21 mouse cellular contexts compared by ENCODE assay signal in the genomic region with DNA sequence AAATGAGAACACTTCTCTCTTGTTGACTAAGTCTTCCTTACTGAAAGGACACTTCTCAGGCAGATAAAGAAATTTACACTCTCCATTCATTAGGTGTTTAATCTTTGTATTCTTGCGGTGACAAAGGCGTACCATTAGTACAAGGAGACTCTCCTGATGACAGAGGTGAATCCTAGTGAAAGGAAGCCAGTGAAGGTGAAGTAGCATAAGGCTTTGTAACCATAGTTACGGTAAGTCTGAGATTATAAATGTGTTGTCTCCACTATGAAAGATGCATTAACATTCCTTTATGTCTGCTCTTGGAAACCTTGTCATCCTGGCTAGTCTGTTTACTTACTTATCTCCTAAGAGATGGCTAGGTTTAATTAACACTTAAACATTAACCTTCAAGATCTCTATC.
"Had no signal": no experiment of that assay in that cellular context is flagged by ENCODE, and none has a peak within 500 bp of the region (broad histone marks: within the 10 kb centered on the region; RNA-seq: fewer than 3 reads in every experiment).

No protein-coding gene starts in this region.

- H3K4me3 ChIP-seq: liver, embryonic 13.5 days; liver, embryonic 15.5 days; lung, embryonic 15.5 days; megakaryocyte, embryonic 14.5 days; myocyte; neural tube, embryonic 13.5 days; neural tube, embryonic 15.5 days had no signal

- H3K4me2 ChIP-seq: liver, embryonic 13.5 days; liver, embryonic 15.5 days; lung, embryonic 15.5 days; neural tube, embryonic 13.5 days; neural tube, embryonic 15.5 days had no signal

- H3K9me3 ChIP-seq: liver, embryonic 13.5 days; liver, embryonic 15.5 days; lung, embryonic 15.5 days; megakaryocyte, embryonic 14.5 days; neural tube, embryonic 13.5 days; neural tube, embryonic 15.5 days had no signal

- H3K27ac ChIP-seq: liver, embryonic 13.5 days; liver, embryonic 15.5 days; lung, embryonic 15.5 days; macrophage; neural tube, embryonic 13.5 days; neural tube, embryonic 15.5 days had no signal

- H3K36me3 ChIP-seq: liver, embryonic 13.5 days; liver, embryonic 15.5 days; lung, embryonic 15.5 days; neural tube, embryonic 13.5 days; neural tube, embryonic 15.5 days had no signal

- ATAC-seq: liver, postnatal 0 days; lung, postnatal 0 days had no signal

- H3K9ac ChIP-seq: liver, embryonic 13.5 days; liver, embryonic 15.5 days; liver, postnatal 0 days; lung, embryonic 15.5 days; neural tube, embryonic 13.5 days; neural tube, embryonic 15.5 days had no signal

- H3K27me3 ChIP-seq: liver, embryonic 13.5 days; liver, embryonic 15.5 days; lung, embryonic 15.5 days; megakaryocyte, embryonic 14.5 days; neural tube, embryonic 13.5 days; neural tube, embryonic 15.5 days had no signal

- DNase-seq: liver, embryonic 13.5 days; liver, postnatal 0 days; lung, adult 2 months; lung, postnatal 14 days; lung, postnatal 36 days; retina, postnatal 1 day; right cerebral cortex, adult 18-20 months; right cerebral cortex, postnatal 25 days; right cerebral cortex, postnatal 4 days; spleen, adult 18-20 months; thymus, adult 18-20 months; thymus, postnatal 14 days; thymus, postnatal 36 days had no signal

- H3K4me1 ChIP-seq: liver, embryonic 13.5 days; liver, embryonic 15.5 days; megakaryocyte, embryonic 14.5 days; neural tube, embryonic 13.5 days; neural tube, embryonic 15.5 days had no signal
